Mouse (Mus musculus) midbrain, embryonic 11.5 days (tissue): Measurements from ENCODE around the gene Alkbh1. TPM values are rescaled to one million over a fixed set of nuclear protein-coding genes. Genes with fewer than 3 reads are reported as not detected.

Source experiments
- ATAC-seq: fragments of 200-750 bp; cut with Nextera tagmentation; 2 replicates; pipeline ENCODE4 v1.8.0; 2017; ENCODE audit warnings: moderate TSS enrichment, moderate library complexity; ENCODE audit not compliant: low FRiP score
- DNase-seq: peaks from one replicate; pipeline ENCODE4 v3.0.0; 2015; ENCODE audit warnings: low spot score; ENCODE audit errors: missing footprints
- H3K27ac ChIP-seq: fragments of 300-500 bp; sonication (generic); 2 replicates; pipeline ENCODE4 v1.5.1; 2014; ENCODE audit warnings: low read depth, low read length
- H3K27me3 ChIP-seq: fragments of 300-500 bp; sonication (generic); 2 replicates; pipeline ENCODE4 v1.6.1; 2014; ENCODE audit warnings: mild to moderate bottlenecking, low read length, moderate library complexity, mixed read lengths; ENCODE audit not compliant: control insufficient read depth, insufficient read depth
- H3K36me3 ChIP-seq: fragments of 300-500 bp; sonication (generic); 2 replicates; pipeline ENCODE4 v1.6.1; 2014; ENCODE audit warnings: mild to moderate bottlenecking, low read length, moderate library complexity, mixed read lengths; ENCODE audit not compliant: control insufficient read depth, insufficient read depth
- H3K4me1 ChIP-seq: fragments of 300-500 bp; sonication (generic); 2 replicates; pipeline ENCODE4 v1.6.1; 2014; ENCODE audit warnings: low read length; ENCODE audit not compliant: control insufficient read depth, insufficient read depth
- H3K4me2 ChIP-seq: fragments of 300-500 bp; sonication (generic); 2 replicates; pipeline ENCODE4 v1.6.1; 2014; ENCODE audit warnings: mild to moderate bottlenecking, moderate library complexity
- H3K4me3 ChIP-seq: fragments of 300-500 bp; sonication (generic); 2 replicates; pipeline ENCODE4 v1.5.1; 2014; ENCODE audit warnings: low read depth, low read length
- H3K9ac ChIP-seq: fragments of 300-500 bp; sonication (generic); 2 replicates; pipeline ENCODE4 v1.6.1; 2014; ENCODE audit warnings: low read length
- H3K9me3 ChIP-seq: fragments of 300-500 bp; sonication (generic); 2 replicates; pipeline ENCODE4 v1.6.1; 2016; ENCODE audit warnings: low read length; ENCODE audit not compliant: control insufficient read depth
- WGBS: fragments of 180-500 bp; shearing (Covaris S2); extraction: QIAGEN DNeasy Blood & Tissue Kit; methylation state at CpG from one replicate; pipeline ENCODE4 v1.1.7; 2014; 5-methylcytosine and 5-hydroxymethylcytosine counted together
- polyA plus RNA-seq: library from polyadenylated mRNA; unstranded; fragments of >200 nt; fragmentation: Nextera tagmentation; extraction: Ambion mirVana; gene quantifications from 2 replicates; pipeline ENCODE4 v1.2.1, GENCODE M21; 2014

Alkbh1 gene
- polyA plus RNA-seq, 1 experiment from 2014 or later: 37.6 TPM

GRCm38 (mm10) chr12:87449456-87449855 is 5.6 kb upstream of the Alkbh1 start:
- 91% methylated on average over 9 of the region's 9 CpGs for WGBS
- no peaks in the 10 kb centered on the region for H3K4me1 ChIP-seq
- H3K9me3 ChIP-seq: no peaks in the 10 kb centered on the region
- no peak overlapping the region for H3K4me3 ChIP-seq
- H3K36me3 ChIP-seq: peaks cover 28% of the 10 kb centered on the region
- ATAC-seq (no peak), DNase-seq (no peak)
- H3K9ac ChIP-seq: no peak overlapping the region
- no peak overlapping the region for H3K4me2 ChIP-seq
- no peaks in the 10 kb centered on the region for H3K27me3 ChIP-seq
- no peak overlapping the region for H3K27ac ChIP-seq

GRCm38 (mm10) chr12:87444211-87444610 is 394 bp upstream of the Alkbh1 start:
- Histone ChIP-seq H3K36me3 (peaks cover 13% of the 10 kb centered on the region), H3K4me1 (peaks cover 11% of the 10 kb centered on the region), H3K4me3 (peak overlapping the region; percentile 91), H3K4me2 (peak overlapping the region; percentile 66), H3K9me3 (no peaks in the 10 kb centered on the region), H3K27ac (no peak overlapping the region), H3K9ac (peak overlapping the region; percentile 96), H3K27me3 (no peaks in the 10 kb centered on the region)
- ATAC-seq: peak; percentile 22; the same call in 1 of the 2 replicates
- 6% methylated on average over 16 of the region's 16 CpGs for whole genome bisulfite sequencing
- DNase-seq: peak; percentile 90

GRCm38 (mm10) chr12:87443115-87443699 is 610 bp downstream of the Alkbh1 start:
- DNase-seq: peak; percentile 98
- peak; percentile 87 for ATAC-seq

GRCm38 (mm10) chr12:87442177-87443114 is 1.4 kb downstream of the Alkbh1 start:
- Histone ChIP-seq H3K36me3 (peaks cover 16% of the 10 kb centered on the region), H3K9ac (peak overlapping the region; percentile 96), H3K4me1 (peaks cover 11% of the 10 kb centered on the region), H3K27ac (no peak overlapping the region), H3K4me3 (peak overlapping the region; percentile 91), H3K4me2 (peak overlapping the region; percentile 66), H3K9me3 (no peaks in the 10 kb centered on the region), H3K27me3 (no peaks in the 10 kb centered on the region)
- DNase-seq: peak; percentile 88
- WGBS: 37% methylated on average over 12 of the region's 12 CpGs
- ATAC-seq: no peak

More at GRCm38 (mm10) chr12:87443115-87443699, 610 bp downstream of the Alkbh1 start:
- peaks cover 11% of the 10 kb centered on the region for H3K4me1 ChIP-seq
- H3K36me3 ChIP-seq: peaks cover 14% of the 10 kb centered on the region
- no peaks in the 10 kb centered on the region for H3K27me3 ChIP-seq
- no peaks in the 10 kb centered on the region for H3K9me3 ChIP-seq
- peak overlapping the region; percentile 91 for H3K4me3 ChIP-seq
- under 1% methylated on average over 33 of the region's 33 CpGs for WGBS
- H3K9ac ChIP-seq: peak overlapping the region; percentile 96
- peak overlapping the region; percentile 74; the same call in 1 of the 2 replicates for H3K27ac ChIP-seq
- peak overlapping the region; percentile 66 for H3K4me2 ChIP-seq

GRCm38 (mm10) chr12:87428885-87429284 is 14.9 kb downstream of the Alkbh1 start:
- Histone ChIP-seq H3K27ac (no peak overlapping the region), H3K4me2 (no peak overlapping the region), H3K36me3 (peaks cover 45% of the 10 kb centered on the region), H3K9me3 (no peaks in the 10 kb centered on the region), H3K4me3 (no peak overlapping the region), H3K9ac (no peak overlapping the region), H3K27me3 (no peaks in the 10 kb centered on the region), H3K4me1 (no peaks in the 10 kb centered on the region)
- DNase-seq (no peak), ATAC-seq (no peak)
- WGBS: 95% methylated on average over 8 of the region's 8 CpGs

- Histone ChIP-seq H3K27ac (no peak overlapping the region), H3K4me2 (no peak overlapping the region), H3K9me3 (no peaks in the 10 kb centered on the region), H3K27me3 (no peaks in the 10 kb centered on the region), H3K4me3 (no peak overlapping the region), H3K36me3 (peaks cover 41% of the 10 kb centered on the region), H3K9ac (no peak overlapping the region), H3K4me1 (no peaks in the 10 kb centered on the region)
- 75% methylated on average over 2 of the region's 2 CpGs for WGBS
- no peak for ATAC-seq
- no peak for DNase-seq
Measured at GRCm38 (mm10) chr12:87428295-87428694, 15.5 kb downstream of the Alkbh1 start.

- Histone ChIP-seq H3K27me3 (no peaks in the 10 kb centered on the region), H3K4me1 (no peaks in the 10 kb centered on the region), H3K9ac (no peak overlapping the region), H3K27ac (no peak overlapping the region), H3K4me2 (no peak overlapping the region), H3K4me3 (no peak overlapping the region), H3K36me3 (peaks cover 32% of the 10 kb centered on the region), H3K9me3 (no peaks in the 10 kb centered on the region)
- WGBS: 96% methylated on average over 5 of the region's 5 CpGs
- DNase-seq (no peak), ATAC-seq (no peak)
Measured at GRCm38 (mm10) chr12:87426354-87427031, 17.3 kb downstream of the Alkbh1 start.

- Histone ChIP-seq H3K27ac (no peak overlapping the region), H3K4me2 (no peak overlapping the region), H3K9ac (no peak overlapping the region), H3K36me3 (peaks cover 22% of the 10 kb centered on the region), H3K9me3 (no peaks in the 10 kb centered on the region), H3K27me3 (no peaks in the 10 kb centered on the region), H3K4me1 (no peaks in the 10 kb centered on the region), H3K4me3 (no peak overlapping the region)
- no peak for DNase-seq
- WGBS: 28% methylated on average over 3 of the region's 3 CpGs
- ATAC-seq: peak; percentile 61; the same call in 1 of the 2 replicates
Measured at GRCm38 (mm10) chr12:87424516-87424915, 19.3 kb downstream of the Alkbh1 start.
